Mouse (Mus musculus): ENCODE data around the gene Kdm1b. TPM values are rescaled to one million over a fixed set of nuclear protein-coding genes. Genes with fewer than 3 reads are reported as not detected.

Gene Kdm1b
- total and polyA plus RNA-seq, 2 experiments from 2014 or later: 13.9 to 27.2 TPM

- no peaks in the 10 kb centered on the region for H3K9me3 ChIP-seq (ENCODE audit: low read length)
- DNase-seq: no peak
- peaks cover 17% of the 10 kb centered on the region for H3K36me3 ChIP-seq (ENCODE audit: insufficient read depth)
- no peak for ATAC-seq
- no peaks in the 10 kb centered on the region for H3K27me3 ChIP-seq (ENCODE audit: insufficient read depth, low read length)
- no peak for TF ChIP-seq CTCF (IDR thresholded peaks at IDR 0.05; ENCODE audit: low read depth)
- H3K4me2 ChIP-seq (ENCODE audit: low read depth): no peak overlapping the region
- H3K27ac ChIP-seq (ENCODE audit: low read depth, low read length): no peak overlapping the region
- 93% methylated on average over 2 of the region's 2 CpGs for WGBS
- no peaks in the 10 kb centered on the region for H3K4me1 ChIP-seq (ENCODE audit: insufficient read depth)
- no peak overlapping the region for H3K4me3 ChIP-seq (ENCODE audit: low read depth, low read length)
- H3K9ac ChIP-seq: no peak overlapping the region
Observed at GRCm38 (mm10) chr13:47093791-47094190, 50.5 kb downstream of the Kdm1b start.

- no peak for DNase-seq
- ATAC-seq: no peak
- Histone ChIP-seq H3K9me3 (ENCODE audit: low read length) (no peaks in the 10 kb centered on the region), H3K4me2 (ENCODE audit: low read depth) (no peak overlapping the region), H3K27ac (ENCODE audit: low read depth, low read length) (no peak overlapping the region), H3K4me3 (ENCODE audit: low read depth, low read length) (no peak overlapping the region), H3K9ac (no peak overlapping the region), H3K27me3 (ENCODE audit: insufficient read depth, low read length) (no peaks in the 10 kb centered on the region), H3K4me1 (ENCODE audit: insufficient read depth) (no peaks in the 10 kb centered on the region), H3K36me3 (ENCODE audit: insufficient read depth) (peaks cover 15% of the 10 kb centered on the region)
- no peak for TF ChIP-seq CTCF (IDR thresholded peaks at IDR 0.05; ENCODE audit: low read depth)
- WGBS: 80% methylated on average over 2 of the region's 2 CpGs
Observed at GRCm38 (mm10) chr13:47096591-47096990, 53.3 kb downstream of the Kdm1b start.

GRCm38 (mm10) chr13:47099265-47099664 lies 56.0 kb downstream of the Kdm1b start:
- TF ChIP-seq CTCF (IDR thresholded peaks at IDR 0.05; ENCODE audit: low read depth): no peak
- H3K27me3 ChIP-seq (ENCODE audit: insufficient read depth, low read length): no peaks in the 10 kb centered on the region
- H3K4me2 ChIP-seq (ENCODE audit: low read depth): no peak overlapping the region
- no peak for ATAC-seq
- WGBS: 83% methylated on average over 7 of the region's 7 CpGs
- H3K9ac ChIP-seq: no peak overlapping the region
- peaks cover 15% of the 10 kb centered on the region for H3K36me3 ChIP-seq (ENCODE audit: insufficient read depth)
- no peak overlapping the region for H3K4me3 ChIP-seq (ENCODE audit: low read depth, low read length)
- no peaks in the 10 kb centered on the region for H3K9me3 ChIP-seq (ENCODE audit: low read length)
- no peak for DNase-seq
- H3K4me1 ChIP-seq (ENCODE audit: insufficient read depth): peaks cover 8% of the 10 kb centered on the region
- no peak overlapping the region for H3K27ac ChIP-seq (ENCODE audit: low read depth, low read length)

GRCm38 (mm10) chr13:47100587-47100986 lies 57.3 kb downstream of the Kdm1b start:
- no peak for DNase-seq
- Histone ChIP-seq H3K36me3 (ENCODE audit: insufficient read depth) (peaks cover 15% of the 10 kb centered on the region), H3K27me3 (ENCODE audit: insufficient read depth, low read length) (no peaks in the 10 kb centered on the region), H3K4me3 (ENCODE audit: low read depth, low read length) (no peak overlapping the region), H3K4me2 (ENCODE audit: low read depth) (no peak overlapping the region), H3K9ac (no peak overlapping the region), H3K4me1 (ENCODE audit: insufficient read depth) (peaks cover 14% of the 10 kb centered on the region), H3K27ac (ENCODE audit: low read depth, low read length) (no peak overlapping the region), H3K9me3 (ENCODE audit: low read length) (no peaks in the 10 kb centered on the region)
- WGBS: 85% methylated on average over 2 of the region's 2 CpGs
- TF ChIP-seq CTCF (IDR thresholded peaks at IDR 0.05; ENCODE audit: low read depth): no peak
- ATAC-seq: no peak

GRCm38 (mm10) chr13:47104146-47104545 lies 60.8 kb downstream of the Kdm1b start:
- ATAC-seq: no peak
- WGBS: 8% methylated on average over 2 of the region's 2 CpGs
- H3K27me3 ChIP-seq (ENCODE audit: insufficient read depth, low read length): no peaks in the 10 kb centered on the region
- no peaks in the 10 kb centered on the region for H3K9me3 ChIP-seq (ENCODE audit: low read length)
- 0 out of 2 replicates have a peak overlapping the region, but pooled peaks have one; percentile 88 for H3K4me3 ChIP-seq (ENCODE audit: low read depth, low read length)
- H3K27ac ChIP-seq (ENCODE audit: low read depth, low read length): no peak overlapping the region
- no peak overlapping the region for H3K9ac ChIP-seq
- peak overlapping the region; percentile 71 for H3K4me2 ChIP-seq (ENCODE audit: low read depth)
- H3K36me3 ChIP-seq (ENCODE audit: insufficient read depth): peaks cover 5% of the 10 kb centered on the region
- TF ChIP-seq CTCF (IDR thresholded peaks at IDR 0.05; ENCODE audit: low read depth): no peak
- H3K4me1 ChIP-seq (ENCODE audit: insufficient read depth): peaks cover 14% of the 10 kb centered on the region
- no peak for DNase-seq

GRCm38 (mm10) chr13:47104856-47105541 lies 61.7 kb downstream of the Kdm1b start:
- no peak for ATAC-seq
- no peak for TF ChIP-seq CTCF (IDR thresholded peaks at IDR 0.05; ENCODE audit: low read depth)
- Histone ChIP-seq H3K27me3 (ENCODE audit: insufficient read depth, low read length) (no peaks in the 10 kb centered on the region), H3K4me1 (ENCODE audit: insufficient read depth) (peaks cover 14% of the 10 kb centered on the region), H3K36me3 (ENCODE audit: insufficient read depth) (0 out of 2 replicates have a peak, but pooled peaks cover 2% of the 10 kb centered on the region), H3K9ac (peak overlapping the region; percentile 89), H3K27ac (ENCODE audit: low read depth, low read length) (peak overlapping the region; percentile 99), H3K4me2 (ENCODE audit: low read depth) (peak overlapping the region; percentile 71), H3K4me3 (ENCODE audit: low read depth, low read length) (peak overlapping the region; percentile 88), H3K9me3 (ENCODE audit: low read length) (no peaks in the 10 kb centered on the region)
- peak; percentile 61 for DNase-seq
- WGBS: under 1% methylated on average over 25 of the region's 25 CpGs

- H3K9me3 ChIP-seq (ENCODE audit: low read length): no peaks in the 10 kb centered on the region
- no peaks in the 10 kb centered on the region for H3K36me3 ChIP-seq (ENCODE audit: insufficient read depth)
- peak within 1 kb of the TSS; percentile 88 for H3K4me3 ChIP-seq (ENCODE audit: low read depth, low read length)
- WGBS: 2% methylated on average over 99 of the region's 129 CpGs
- H3K27me3 ChIP-seq (ENCODE audit: insufficient read depth, low read length): no peaks in the 10 kb centered on the region
- peak; percentile 51 for TF ChIP-seq CTCF (IDR thresholded peaks at IDR 0.05; ENCODE audit: low read depth)
- H3K4me2 ChIP-seq (ENCODE audit: low read depth): peak within 1 kb of the TSS; percentile 71
- peak within 1 kb of the TSS; percentile 89 for H3K9ac ChIP-seq
- peak; percentile 95 for ATAC-seq
- peaks cover 14% of the 10 kb centered on the region for H3K4me1 ChIP-seq (ENCODE audit: insufficient read depth)
- peak; percentile 93 for DNase-seq
- peak within 1 kb of the TSS; percentile 99 for H3K27ac ChIP-seq (ENCODE audit: low read depth, low read length)
Observed at GRCm38 (mm10) chr13:47105711-47106579, 62.6 kb downstream of the Kdm1b start, which contains the start of gene Dek. Dek (minus strand) TSS chr13:47106201.

Data from forebrain, postnatal 0 days (tissue).